Mouse (Mus musculus) hindbrain, embryonic 12.5 days (tissue): ENCODE results near the gene Hdac4. TPM values are rescaled to one million over a fixed set of nuclear protein-coding genes. Genes with fewer than 3 reads are reported as not detected.

ENCODE experiments used
- ATAC-seq: fragments of 200-750 bp; cut with Nextera tagmentation; 2 replicates; pipeline ENCODE4 v1.8.0; 2017; ENCODE audit warnings: moderate TSS enrichment; ENCODE audit not compliant: low FRiP score
- H3K27ac ChIP-seq: fragments of 300-500 bp; sonication (generic); 2 replicates; pipeline ENCODE4 v1.5.1; 2016; ENCODE audit warnings: mild to moderate bottlenecking
- H3K27me3 ChIP-seq: fragments of 300-500 bp; sonication (generic); 2 replicates; pipeline ENCODE4 v1.6.1; 2016; ENCODE audit warnings: mild to moderate bottlenecking
- H3K36me3 ChIP-seq: fragments of 300-500 bp; sonication (generic); 2 replicates; pipeline ENCODE4 v1.6.1; 2016; ENCODE audit warnings: mild to moderate bottlenecking
- H3K4me1 ChIP-seq: fragments of 300-500 bp; sonication (generic); 2 replicates; pipeline ENCODE4 v1.6.1; 2016
- H3K4me2 ChIP-seq: fragments of 300-500 bp; sonication (generic); replicated peaks from 2 replicates; pipeline ENCODE4 v1.6.1; 2016; ENCODE audit warnings: mild to moderate bottlenecking
- H3K4me3 ChIP-seq: fragments of 300-500 bp; sonication (generic); 2 replicates; pipeline ENCODE4 v1.5.1; 2016; ENCODE audit warnings: mild to moderate bottlenecking
- H3K9ac ChIP-seq: fragments of 300-500 bp; sonication (generic); 2 replicates; pipeline ENCODE4 v1.6.1; 2016; ENCODE audit warnings: mild to moderate bottlenecking, moderate library complexity
- H3K9me3 ChIP-seq: fragments of 300-500 bp; sonication (generic); replicated peaks from 2 replicates; pipeline ENCODE4 v1.6.1; 2016; ENCODE audit warnings: mild to moderate bottlenecking
- WGBS: fragments of 180-500 bp; shearing (Covaris S2); methylation state at CpG from one replicate; pipeline ENCODE4 v1.1.7; 2016; 5-methylcytosine and 5-hydroxymethylcytosine counted together
- polyA plus RNA-seq: library from polyadenylated mRNA; unstranded; fragments of >200 nt; fragmentation: Nextera tagmentation; extraction: Ambion mirVana; gene quantifications from 2 replicates; pipeline ENCODE4 v1.2.1, GENCODE M21; 2016

Hdac4 gene
- polyA plus RNA-seq, 1 experiment from 2014 or later: 25.5 TPM

- no peaks in the 10 kb centered on the region for H3K9me3 ChIP-seq
- H3K4me1 ChIP-seq: no peaks in the 10 kb centered on the region
- H3K27ac ChIP-seq: no peak overlapping the region
- no peaks in the 10 kb centered on the region for H3K27me3 ChIP-seq
- H3K4me3 ChIP-seq: no peak overlapping the region
- H3K4me2 ChIP-seq: no peak overlapping the region
- WGBS: 91% methylated on average over 3 of the region's 3 CpGs
- no peak for ATAC-seq
- H3K9ac ChIP-seq: no peak overlapping the region
- no peaks in the 10 kb centered on the region for H3K36me3 ChIP-seq
Observed at GRCm38 (mm10) chr1:92190463-92190862, 5.0 kb downstream of the Hdac4 start.

GRCm38 (mm10) chr1:92187137-92187536 lies 8.4 kb downstream of the Hdac4 start:
- no peak for ATAC-seq
- H3K36me3 ChIP-seq: no peaks in the 10 kb centered on the region
- H3K27me3 ChIP-seq: no peaks in the 10 kb centered on the region
- H3K9me3 ChIP-seq: no peaks in the 10 kb centered on the region
- no peak overlapping the region for H3K27ac ChIP-seq
- WGBS: 89% methylated on average over 3 of the region's 3 CpGs
- no peaks in the 10 kb centered on the region for H3K4me1 ChIP-seq
- H3K4me3 ChIP-seq: no peak overlapping the region
- no peak overlapping the region for H3K9ac ChIP-seq
- H3K4me2 ChIP-seq: no peak overlapping the region

- no peaks in the 10 kb centered on the region for H3K9me3 ChIP-seq
- H3K27ac ChIP-seq: no peak overlapping the region
- H3K9ac ChIP-seq: no peak overlapping the region
- no peaks in the 10 kb centered on the region for H3K27me3 ChIP-seq
- H3K36me3 ChIP-seq: no peaks in the 10 kb centered on the region
- 79% methylated on average over 1 of the region's 1 CpGs for WGBS
- peaks cover 6% of the 10 kb centered on the region; the same call in 1 of the 2 replicates for H3K4me1 ChIP-seq
- H3K4me2 ChIP-seq: no peak overlapping the region
- no peak overlapping the region for H3K4me3 ChIP-seq
- no peak for ATAC-seq
Observed at GRCm38 (mm10) chr1:92184600-92184999, 10.9 kb downstream of the Hdac4 start.

DNA sequence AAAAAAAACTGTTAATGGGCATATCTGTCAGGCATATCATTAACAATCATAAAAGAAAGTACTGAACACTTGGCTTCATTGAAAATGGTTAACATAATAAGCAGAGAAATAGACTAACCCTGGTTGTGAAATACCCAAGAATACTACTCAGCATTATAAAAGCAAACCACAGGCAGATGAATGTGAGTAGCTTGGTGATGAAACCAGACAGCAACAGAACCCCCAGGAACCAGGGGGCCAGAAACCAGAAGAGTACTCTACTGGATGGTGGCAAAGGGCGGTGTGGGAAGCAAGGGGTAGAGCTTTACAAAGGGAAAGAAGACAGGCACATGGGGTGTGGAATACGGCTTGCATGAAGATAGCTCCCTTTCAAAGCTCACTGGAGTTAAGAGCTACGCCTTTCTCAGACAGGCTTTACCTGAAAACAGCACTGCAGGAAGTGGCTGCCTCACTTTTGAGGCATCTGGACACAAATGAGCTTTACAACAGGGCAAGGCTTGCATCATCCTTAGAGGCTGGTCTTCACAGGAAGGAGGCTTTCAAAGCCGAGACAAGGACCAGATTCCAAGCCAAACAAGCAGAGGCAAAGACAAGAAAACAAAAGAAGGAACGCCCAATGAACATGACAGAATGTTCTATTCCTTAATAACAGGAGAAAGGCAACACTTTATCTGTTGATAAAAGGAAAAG lies 12.3 kb downstream of the Hdac4 start:
- Histone ChIP-seq H3K4me1 (peaks cover 13% of the 10 kb centered on the region), H3K4me3 (no peak overlapping the region), H3K4me2 (no peak overlapping the region), H3K27me3 (no peaks in the 10 kb centered on the region), H3K9me3 (no peaks in the 10 kb centered on the region), H3K36me3 (no peaks in the 10 kb centered on the region), H3K27ac (no peak overlapping the region), H3K9ac (no peak overlapping the region)
- no peak for ATAC-seq
- WGBS: 76% methylated on average over 5 of the region's 5 CpGs

DNA sequence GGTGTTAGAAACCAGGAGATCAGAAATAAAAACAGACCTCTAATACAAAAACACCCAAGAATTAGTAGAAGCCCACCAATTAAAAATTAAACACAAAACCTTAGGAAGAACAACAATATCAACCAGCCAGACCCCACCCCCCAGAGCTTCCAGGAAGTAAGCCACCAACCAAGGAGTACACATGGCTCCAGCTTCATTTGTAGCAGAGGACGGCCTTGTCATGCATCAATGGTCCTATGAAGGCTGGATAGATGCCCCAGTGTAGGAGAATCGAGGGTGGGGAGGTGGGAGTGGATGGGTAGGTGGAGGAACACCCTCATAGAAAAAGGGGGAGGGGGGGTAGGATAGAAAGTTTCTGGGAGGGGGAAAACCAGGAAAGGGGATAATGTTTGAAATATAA lies 13.5 kb downstream of the Hdac4 start:
- Histone ChIP-seq H3K36me3 (no peaks in the 10 kb centered on the region), H3K9me3 (no peaks in the 10 kb centered on the region), H3K27ac (no peak overlapping the region), H3K4me3 (no peak overlapping the region), H3K4me2 (no peak overlapping the region), H3K27me3 (no peaks in the 10 kb centered on the region), H3K9ac (no peak overlapping the region), H3K4me1 (peaks cover 26% of the 10 kb centered on the region)
- no peak for ATAC-seq
- 74% methylated on average over 2 of the region's 2 CpGs for WGBS

- ATAC-seq: peak; percentile 99
- Histone ChIP-seq H3K4me2 (peak overlapping the region; percentile 65), H3K36me3 (no peaks in the 10 kb centered on the region), H3K9ac (peak overlapping the region; percentile 94), H3K4me3 (peak overlapping the region; percentile 86), H3K27me3 (no peaks in the 10 kb centered on the region), H3K9me3 (no peaks in the 10 kb centered on the region), H3K27ac (peak overlapping the region; percentile 99), H3K4me1 (peaks cover 26% of the 10 kb centered on the region)
- WGBS: under 1% methylated on average over 81 of the region's 97 CpGs
Observed at GRCm38 (mm10) chr1:92180141-92181137, 15.1 kb downstream of the Hdac4 start.

GRCm38 (mm10) chr1:92179489-92180006 lies 16.0 kb downstream of the Hdac4 start:
- WGBS: under 1% methylated on average over 56 of the region's 61 CpGs
- H3K27me3 ChIP-seq: no peaks in the 10 kb centered on the region
- H3K9me3 ChIP-seq: no peaks in the 10 kb centered on the region
- H3K4me2 ChIP-seq: peak overlapping the region; percentile 64
- H3K9ac ChIP-seq: peak overlapping the region; percentile 94
- peaks cover 33% of the 10 kb centered on the region for H3K4me1 ChIP-seq
- peak overlapping the region; percentile 99 for H3K27ac ChIP-seq
- H3K36me3 ChIP-seq: no peaks in the 10 kb centered on the region
- H3K4me3 ChIP-seq: peak overlapping the region; percentile 86
- peak; percentile 3; the same call in 1 of the 2 replicates for ATAC-seq

DNA sequence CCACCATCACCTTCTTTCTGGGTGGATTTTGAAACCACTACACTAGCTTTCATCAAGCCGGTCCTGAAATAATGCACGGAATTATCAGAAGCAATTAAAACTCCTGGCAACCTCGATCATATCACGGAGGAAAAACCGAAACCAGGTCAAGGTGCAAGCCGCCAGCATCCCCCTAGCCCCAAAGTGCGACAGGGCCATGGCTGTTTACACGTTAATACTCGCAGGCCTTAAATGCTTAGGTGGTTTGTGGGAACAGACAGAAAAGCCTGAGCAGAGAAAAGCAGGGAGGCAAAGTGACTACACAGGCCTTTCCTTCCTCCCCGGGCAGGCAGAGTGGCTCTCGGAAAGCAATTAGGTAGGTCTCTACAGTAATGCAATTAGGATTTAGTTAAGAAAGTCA lies 16.4 kb downstream of the Hdac4 start:
- no peak for ATAC-seq
- 11% methylated on average over 11 of the region's 11 CpGs for WGBS
- no peaks in the 10 kb centered on the region for H3K27me3 ChIP-seq
- peak overlapping the region; percentile 86 for H3K4me3 ChIP-seq
- peak overlapping the region; percentile 94 for H3K9ac ChIP-seq
- no peaks in the 10 kb centered on the region for H3K9me3 ChIP-seq
- peak overlapping the region; percentile 99; the same call in 1 of the 2 replicates for H3K27ac ChIP-seq
- H3K4me2 ChIP-seq: peak overlapping the region; percentile 64
- peaks cover 38% of the 10 kb centered on the region for H3K4me1 ChIP-seq
- no peaks in the 10 kb centered on the region for H3K36me3 ChIP-seq

DNA sequence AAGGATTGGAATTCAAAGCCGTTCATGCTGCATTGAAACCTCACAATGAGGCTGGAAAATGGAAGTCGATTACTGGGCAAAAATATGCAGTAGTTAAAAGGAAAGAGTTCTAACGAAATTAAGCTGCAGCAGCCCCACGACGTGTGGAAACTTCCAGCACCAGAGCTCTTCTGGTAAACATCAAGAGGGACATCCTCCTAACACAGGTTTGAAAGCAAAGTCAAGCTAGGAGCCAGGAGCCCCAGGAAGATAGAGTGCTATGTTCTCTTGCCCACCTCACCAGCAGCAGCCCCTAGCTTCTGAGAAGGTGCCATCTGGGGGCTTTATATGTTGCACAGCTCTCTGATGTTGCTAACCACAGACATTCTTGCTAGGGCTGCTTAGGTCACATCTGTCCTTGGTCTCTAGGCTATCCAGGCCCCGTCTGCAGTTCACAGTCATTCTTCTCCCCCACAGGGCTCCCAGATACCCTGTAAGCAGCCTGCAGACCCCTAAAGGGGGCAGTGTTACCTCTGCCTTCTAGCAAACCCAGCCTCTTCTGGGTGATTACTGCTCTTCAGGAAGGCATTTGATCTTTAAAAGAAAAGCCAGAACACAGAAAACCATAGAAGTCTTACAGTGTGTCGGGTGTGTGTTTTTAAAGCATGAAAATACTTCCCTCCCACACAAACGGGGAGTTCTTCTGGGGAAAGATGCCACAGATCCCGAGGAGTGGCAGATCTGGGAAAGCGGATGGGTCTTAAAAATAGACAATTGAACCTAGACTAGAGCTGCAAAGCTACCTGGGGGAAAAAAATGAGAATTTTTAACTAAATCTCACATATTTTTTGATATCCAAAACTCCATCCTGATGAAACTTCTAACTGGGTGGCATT lies 17.2 kb downstream of the Hdac4 start:
- H3K4me1 ChIP-seq: peaks cover 45% of the 10 kb centered on the region
- peak overlapping the region; percentile 94 for H3K9ac ChIP-seq
- H3K27ac ChIP-seq: peak overlapping the region; percentile 72

GRCm38 (mm10) chr1:92177599-92177998 lies 17.9 kb downstream of the Hdac4 start:
- Histone ChIP-seq H3K27me3 (no peaks in the 10 kb centered on the region), H3K4me1 (peaks cover 45% of the 10 kb centered on the region), H3K9me3 (no peaks in the 10 kb centered on the region), H3K27ac (no peak overlapping the region), H3K4me2 (peak overlapping the region; percentile 64), H3K36me3 (no peaks in the 10 kb centered on the region), H3K4me3 (no peak overlapping the region), H3K9ac (peak overlapping the region; percentile 94; the same call in 1 of the 2 replicates)
- no peak for ATAC-seq
- WGBS: 35% methylated on average over 5 of the region's 5 CpGs

More for the DNA sequence above, 17.2 kb downstream of the Hdac4 start:
- 23% methylated on average over 10 of the region's 10 CpGs for WGBS
- no peak for ATAC-seq
- Histone ChIP-seq H3K27me3 (no peaks in the 10 kb centered on the region), H3K36me3 (no peaks in the 10 kb centered on the region), H3K4me3 (peak overlapping the region; percentile 86), H3K4me2 (peak overlapping the region; percentile 64), H3K9me3 (no peaks in the 10 kb centered on the region)

DNA sequence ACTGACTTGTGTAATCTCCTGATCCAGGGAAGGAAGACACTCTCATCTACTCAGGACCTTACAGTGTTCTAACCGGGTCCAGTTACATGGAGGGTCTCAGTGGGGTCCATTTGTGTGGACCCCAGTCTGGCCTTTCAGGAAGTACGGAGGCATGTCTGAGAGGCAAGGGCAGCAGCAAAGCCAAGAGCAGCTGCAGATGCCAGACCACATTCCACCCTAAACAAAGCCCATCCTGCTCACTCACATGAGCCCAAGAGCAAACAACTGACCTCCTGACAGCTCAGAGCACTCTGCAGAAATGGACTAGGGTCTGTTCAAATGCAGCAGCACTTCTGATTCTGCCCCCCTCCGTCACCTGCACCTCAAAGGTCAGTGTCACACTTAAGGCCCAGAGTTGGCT lies 18.3 kb downstream of the Hdac4 start:
- Histone ChIP-seq H3K9me3 (no peaks in the 10 kb centered on the region), H3K4me1 (peaks cover 45% of the 10 kb centered on the region), H3K27me3 (no peaks in the 10 kb centered on the region), H3K36me3 (no peaks in the 10 kb centered on the region), H3K27ac (no peak overlapping the region), H3K4me2 (0 out of 2 replicates have a peak overlapping the region, but pooled peaks have one; percentile 64), H3K4me3 (no peak overlapping the region), H3K9ac (0 out of 2 replicates have a peak overlapping the region, but pooled peaks have one; percentile 94)
- no peak for ATAC-seq
- WGBS: 49% methylated on average over 3 of the region's 3 CpGs
